Mouse (Mus musculus) ES-CJ7 (cell line): ENCODE results near the gene Pde4b.

Experiments
- DNase-seq: peaks from one replicate; pipeline ENCODE4 v3.0.0; 2011; ENCODE audit warnings: low read depth, low spot score

Gene Pde4b

DNA sequence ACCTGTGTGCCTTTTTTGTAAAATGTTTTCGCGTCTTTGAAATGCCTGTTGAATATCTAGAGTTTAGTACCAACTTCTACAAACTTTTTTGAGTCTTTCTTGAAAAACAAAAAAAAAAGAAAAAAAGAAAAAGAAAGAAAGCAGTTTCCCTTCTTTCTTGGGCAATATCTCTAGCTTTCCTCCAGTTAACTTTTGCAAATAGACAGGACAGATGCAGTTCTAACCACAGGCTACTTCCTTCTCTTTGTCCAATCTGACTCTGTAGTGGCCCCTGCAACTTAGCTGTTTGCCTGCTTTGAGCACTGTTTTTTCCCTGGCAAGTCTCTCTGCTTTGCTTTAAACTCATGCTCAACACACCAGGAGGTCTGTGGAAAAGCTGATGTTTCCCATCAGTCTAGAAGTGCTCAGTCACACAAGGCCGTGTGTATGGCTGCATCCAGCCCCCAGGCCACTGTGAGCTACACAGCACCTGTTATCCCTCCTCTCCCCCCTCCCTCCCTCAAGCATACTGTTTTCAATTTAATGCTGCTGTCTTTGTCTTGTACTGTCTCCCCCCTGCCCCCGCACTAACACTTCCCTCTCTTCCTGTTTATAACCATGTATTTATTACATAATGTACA lies 518.5 kb downstream of the Pde4b start:
- DNase-seq = no peak

DNA sequence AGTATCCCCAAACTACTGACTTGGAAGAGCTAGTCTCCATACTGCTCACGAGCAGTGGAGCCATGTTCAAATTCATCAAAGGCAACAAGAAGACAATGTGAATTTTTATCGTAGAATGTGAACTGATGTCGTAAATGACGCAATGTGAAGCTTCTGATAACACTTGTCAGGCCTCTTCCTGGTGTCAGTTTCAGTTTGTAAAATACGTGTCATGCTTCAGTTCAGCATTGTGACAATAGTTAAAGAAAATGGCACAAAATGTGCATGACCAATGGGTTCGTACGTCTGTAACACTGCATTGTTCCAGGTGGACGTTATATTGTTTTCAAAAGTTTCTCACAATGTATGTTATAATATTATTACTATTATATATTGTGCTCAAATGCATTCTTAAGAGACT lies 519.5 kb downstream of the Pde4b start:
- DNase-seq = no peak

DNA sequence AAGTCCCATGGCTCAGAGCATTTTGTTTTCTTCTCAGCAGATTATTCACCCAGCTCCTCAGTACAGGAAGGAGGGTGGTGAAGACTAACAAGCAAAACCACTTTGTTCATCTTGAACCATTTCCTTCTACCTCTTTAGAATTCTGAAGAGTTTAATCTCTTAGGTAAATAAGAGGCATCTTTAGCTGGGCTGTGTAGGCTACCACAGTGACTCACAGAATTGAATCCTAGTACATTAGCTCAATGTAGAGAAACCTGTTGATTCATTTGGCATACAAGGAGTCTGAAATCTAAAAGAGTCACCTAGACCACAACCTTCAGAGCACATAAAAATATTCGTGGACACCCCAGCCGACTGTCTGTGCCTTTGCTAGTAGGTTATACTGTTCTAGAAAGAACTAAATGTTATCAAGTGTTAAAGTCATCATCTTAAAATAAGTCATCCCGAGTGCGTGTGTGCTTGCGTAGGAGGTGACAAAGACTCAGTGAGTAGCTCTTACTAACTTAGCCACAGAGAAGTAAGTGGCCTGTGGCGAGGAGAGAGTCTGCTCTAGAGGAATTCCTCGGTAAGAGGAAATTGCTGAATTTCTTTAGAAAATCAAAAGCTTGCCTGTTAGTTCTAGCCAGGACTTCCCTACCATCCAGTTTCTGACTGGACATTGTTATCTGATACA lies 520.5 kb downstream of the Pde4b start:
- DNase-seq = no peak

DNA sequence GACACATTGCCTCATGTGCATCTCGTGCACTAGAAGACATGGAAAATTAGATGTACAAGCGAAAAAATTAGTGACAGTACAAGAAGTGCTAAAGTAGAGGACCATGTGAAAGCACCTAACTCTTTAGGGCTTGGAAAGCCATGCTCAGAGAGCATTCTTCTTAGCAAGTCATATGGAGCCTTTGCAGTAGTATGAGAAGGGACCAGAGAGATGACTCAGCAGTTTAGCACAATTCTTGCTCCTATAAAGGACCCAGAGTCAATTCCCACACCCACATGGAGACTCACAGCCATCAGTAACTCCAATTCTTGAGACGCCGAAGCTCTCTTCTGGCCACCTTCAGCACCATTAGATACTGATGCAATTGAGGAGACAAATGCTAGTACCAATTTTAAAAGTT lies 525.3 kb downstream of the Pde4b start:
- DNase-seq = no peak

DNA sequence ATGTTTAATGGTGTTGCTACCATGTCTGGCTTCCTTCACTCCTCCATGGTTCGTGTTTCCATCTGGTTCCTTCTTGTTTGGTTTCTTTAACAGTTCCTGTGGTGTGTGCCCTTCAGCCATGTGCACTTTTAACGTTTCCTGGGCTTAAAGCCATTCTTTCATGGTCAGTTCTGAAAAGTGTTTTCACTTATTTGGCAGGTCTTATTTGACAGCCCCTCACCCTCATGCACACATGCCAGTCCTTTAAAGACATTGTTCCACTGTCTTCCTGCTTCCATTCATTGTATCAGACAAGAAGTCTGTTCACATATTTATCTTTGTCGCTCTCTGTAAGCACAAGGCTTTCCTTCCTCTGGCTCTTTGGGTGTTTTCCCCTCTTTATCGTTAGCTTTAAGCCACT lies 530.4 kb downstream of the Pde4b start:
- no peak for DNase-seq

DNA sequence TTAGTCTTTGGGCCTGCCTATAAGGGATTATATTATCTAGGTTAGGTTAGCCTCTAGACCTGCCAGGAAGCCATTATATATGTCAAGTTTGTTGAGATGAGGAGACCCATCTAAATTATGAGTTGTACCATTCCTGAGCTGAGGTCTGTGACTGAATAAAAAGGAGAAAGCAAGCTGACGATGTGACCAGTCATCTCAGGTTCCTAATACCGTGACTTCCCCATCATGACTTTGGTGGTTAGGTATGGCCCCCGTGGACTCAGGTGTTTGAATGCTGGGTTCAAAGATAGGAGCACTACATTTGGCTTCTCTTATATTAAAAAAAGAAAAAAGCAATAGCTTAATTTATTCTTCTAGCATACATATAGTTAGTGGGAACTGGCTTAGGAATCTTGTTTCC lies 531.3 kb downstream of the Pde4b start:
- DNase-seq = no peak

DNA sequence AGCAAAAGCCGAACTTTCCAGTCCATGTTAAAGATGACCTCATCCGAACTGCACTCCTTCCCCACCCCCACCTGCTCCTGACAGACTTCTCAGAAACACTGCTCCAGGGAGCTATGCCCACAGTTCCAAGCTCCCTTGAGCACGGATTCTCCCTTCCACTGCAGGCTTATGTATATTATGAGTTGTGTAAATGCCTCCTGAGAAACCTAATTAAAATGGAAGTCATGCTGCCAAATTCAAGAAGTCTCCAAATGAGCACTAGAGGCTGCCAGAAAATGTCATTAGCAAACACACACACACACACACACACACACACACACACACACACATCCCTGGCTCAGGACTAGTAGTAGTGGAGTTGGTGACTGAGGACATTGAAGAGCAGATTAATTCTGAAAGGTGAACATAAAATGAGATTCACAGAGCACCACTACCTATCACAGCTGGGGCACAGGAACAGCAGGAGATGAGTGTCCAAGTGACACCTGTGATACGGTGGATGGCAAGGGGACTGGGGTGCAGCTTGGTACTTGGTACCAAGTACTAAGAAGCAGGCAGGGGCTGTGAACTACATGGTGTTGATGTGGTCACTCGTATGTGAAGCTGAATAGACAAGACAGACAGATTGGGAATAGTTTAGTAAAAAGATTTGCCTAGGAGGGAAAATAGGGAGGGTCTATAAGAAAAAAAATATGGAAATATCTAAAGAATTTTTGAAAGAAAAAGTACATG lies 533.0 kb downstream of the Pde4b start:
- DNase-seq = no peak

DNA sequence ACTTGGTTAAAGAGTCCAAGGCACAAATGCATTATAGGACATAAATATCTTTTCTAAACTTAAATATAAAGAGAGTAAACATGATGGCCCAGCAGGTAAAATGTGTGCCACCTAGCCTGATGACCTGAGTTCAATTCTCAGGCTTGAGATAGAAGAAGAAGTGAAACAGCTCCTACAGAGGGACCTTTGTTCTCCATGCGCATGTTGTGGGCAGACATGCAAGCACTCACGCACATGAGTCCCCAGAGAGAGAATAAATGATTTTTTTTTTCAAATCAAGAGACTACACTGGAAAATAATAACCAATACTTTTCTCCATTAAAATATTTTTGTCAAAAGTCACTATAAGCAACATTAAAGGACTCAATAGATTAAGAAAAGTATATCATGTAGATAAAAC lies 533.8 kb downstream of the Pde4b start:
- no peak for DNase-seq

DNA sequence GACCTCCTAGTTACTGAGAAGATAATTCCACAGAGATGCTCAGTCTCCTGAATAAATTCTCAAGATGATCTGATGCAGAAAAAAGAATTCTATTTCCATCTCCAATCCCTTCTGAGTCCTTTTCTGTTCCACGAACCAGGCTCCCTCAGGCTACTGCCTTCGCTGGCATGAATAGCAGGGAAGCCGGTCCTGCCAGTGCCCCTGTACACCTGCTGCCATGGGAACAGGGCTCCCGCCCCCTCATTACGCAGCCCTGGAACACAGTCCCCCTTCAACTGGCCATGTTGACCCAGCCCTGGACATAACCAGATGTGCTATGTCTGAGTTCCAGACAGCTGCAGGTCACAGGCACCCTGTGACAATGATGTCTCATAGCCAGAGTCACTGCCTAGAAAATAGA lies 535.6 kb downstream of the Pde4b start:
- DNase-seq = no peak

DNA sequence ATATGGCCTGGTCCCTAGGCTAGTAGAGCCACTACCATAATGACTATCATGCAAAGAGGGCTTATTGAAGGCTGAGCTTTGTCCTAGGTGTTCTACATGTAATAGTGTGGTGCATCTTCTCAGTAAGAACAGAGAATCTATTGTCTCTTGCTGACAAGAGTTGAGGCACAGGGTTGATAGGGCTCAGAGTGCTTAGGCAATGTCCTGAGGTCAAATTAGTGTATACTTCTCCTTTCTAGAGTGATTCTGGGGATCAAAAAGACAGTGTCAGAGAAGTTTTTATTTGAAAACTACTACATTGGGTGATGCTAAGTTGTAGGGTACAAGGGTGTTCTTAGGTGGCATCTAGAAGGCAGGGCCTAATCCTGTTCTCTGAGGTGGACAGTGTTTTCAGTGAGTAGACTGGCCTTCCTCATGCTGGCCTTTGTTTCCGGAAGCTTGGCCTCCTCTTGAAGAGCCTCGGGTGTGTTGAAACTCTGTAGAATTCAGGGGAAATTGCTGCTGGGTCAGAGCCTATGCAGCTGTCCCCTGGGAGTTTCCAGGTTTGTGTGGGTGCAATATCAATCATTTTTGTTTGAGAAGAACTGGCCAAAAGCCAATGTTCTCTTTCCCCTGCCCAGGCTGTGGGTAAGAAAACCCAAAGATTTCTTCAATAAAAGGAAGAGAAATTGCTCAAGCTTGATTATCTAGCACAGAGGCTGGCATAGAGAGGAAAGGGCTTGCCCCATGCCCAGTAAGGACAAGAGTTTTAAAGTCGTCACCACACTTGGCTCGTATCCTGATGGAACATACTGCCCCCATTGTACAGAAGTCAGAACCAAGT lies 536.7 kb downstream of the Pde4b start:
- DNase-seq = no peak

DNA sequence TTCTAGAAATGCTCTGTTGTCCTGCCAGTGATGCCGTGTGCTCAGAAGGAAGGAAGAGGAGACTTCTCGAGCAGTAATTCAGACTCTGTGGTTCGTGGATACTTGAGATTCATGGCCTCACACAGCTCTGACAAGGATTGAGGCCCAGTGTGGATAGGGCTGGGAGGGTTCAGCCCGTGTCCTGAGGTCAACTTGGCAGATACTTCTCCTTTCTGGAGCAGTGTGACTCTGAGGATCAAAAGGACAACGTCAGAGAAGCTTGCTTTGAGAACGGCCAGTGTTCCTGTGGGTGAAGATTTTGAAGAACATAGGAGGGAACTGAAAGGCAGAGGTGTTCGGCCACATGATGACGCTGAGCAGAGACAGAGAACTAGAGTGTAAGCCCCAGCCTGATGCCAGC lies 537.6 kb downstream of the Pde4b start:
- no peak for DNase-seq

DNA sequence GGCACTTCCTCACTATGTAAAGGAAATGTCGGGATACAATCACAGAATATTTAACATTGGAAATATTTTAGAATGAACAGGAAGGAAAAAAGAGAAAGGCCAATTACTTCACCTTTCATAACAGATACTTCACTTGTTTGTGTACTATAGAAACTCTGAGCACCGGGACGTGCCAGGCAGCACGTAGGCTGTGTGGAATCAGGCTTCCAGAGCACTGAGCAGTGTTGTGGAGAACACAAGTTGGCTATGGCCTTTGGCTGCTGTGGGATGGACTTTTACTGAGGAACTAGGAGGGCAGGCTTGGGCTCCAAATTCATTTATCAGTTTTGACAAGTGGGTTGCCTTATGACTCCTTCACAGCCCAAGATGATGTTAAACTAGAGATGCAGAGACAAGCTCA lies 540.5 kb downstream of the Pde4b start:
- DNase-seq = no peak

DNA sequence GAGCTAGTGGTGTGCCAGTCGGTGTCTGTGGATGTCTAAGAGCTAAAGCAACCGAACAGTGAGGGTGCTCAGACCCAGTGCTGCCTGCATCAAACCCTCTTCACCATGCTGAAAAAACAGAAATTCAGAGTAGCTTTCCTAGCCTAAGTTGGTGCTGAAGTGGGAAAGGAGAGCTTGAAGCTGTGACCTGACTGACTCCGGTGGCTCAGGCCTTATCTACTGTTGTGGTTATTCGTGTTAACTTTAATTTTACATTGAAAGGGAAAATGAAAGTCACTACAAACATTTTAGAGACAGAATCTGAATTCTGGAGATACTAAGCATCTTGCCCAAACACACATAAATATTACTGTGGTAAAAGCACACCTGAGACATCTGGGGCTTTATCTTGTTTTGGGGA lies 542.3 kb downstream of the Pde4b start:
- DNase-seq = no peak

DNA sequence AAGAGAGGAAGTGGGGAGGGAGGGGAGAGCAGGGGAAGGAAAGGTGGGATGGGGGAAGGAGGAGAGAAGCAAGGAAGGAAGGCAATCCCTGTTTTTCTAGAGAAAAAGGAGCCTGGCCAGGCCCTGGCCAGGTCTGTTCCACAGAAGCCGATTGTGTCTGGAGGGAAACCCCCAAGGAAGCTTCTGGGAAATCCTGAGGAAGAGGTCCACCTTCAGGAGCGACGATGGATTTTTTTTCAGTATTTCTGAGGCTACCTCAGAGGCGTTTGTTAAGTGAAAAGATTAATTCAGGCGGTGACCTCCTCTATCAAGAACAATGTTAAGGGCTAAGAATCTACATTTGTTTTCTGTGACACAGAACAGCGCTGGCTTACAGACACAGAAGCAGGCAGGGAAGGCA lies 542.9 kb downstream of the Pde4b start:
- no peak for DNase-seq

DNA sequence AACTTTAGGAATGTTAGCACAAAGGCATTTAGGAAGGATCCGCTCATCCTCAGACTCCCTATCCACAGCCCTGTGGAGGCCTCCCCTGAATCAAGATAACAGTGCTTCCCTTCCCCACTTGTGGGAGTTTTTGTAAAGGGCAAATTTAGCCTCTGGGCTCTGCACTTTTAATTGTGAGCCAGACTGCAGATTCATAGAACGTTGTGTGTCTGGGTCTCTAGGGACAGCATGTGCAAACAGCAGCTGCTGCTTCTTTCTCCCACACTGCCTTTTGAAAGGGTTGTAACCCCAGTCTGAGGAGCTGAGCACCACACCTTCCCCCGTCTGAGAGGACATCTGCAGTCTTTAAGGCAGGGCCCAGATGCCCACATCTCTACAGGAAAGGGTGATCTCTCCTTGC lies 544.3 kb downstream of the Pde4b start:
- DNase-seq = no peak

DNA sequence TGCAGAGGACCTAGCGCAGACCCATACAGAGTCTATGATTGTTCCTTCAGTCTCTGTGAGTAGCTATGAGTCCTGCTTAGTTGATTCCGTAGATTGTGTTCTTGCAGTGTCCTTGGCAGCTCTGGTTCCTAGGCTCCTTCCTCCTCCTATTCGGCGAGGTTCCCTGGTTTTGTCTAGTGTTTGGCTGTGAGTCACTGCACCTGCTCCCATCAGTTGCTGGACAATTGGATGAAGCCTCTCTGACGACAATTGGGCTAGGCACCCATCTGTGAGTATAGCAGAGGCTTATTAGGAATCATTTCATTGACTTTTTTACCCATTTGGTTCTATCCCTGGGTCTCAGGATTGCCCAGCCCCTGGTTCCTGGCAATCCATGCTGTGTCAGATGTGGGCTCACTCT lies 545.9 kb downstream of the Pde4b start:
- no peak for DNase-seq

DNA sequence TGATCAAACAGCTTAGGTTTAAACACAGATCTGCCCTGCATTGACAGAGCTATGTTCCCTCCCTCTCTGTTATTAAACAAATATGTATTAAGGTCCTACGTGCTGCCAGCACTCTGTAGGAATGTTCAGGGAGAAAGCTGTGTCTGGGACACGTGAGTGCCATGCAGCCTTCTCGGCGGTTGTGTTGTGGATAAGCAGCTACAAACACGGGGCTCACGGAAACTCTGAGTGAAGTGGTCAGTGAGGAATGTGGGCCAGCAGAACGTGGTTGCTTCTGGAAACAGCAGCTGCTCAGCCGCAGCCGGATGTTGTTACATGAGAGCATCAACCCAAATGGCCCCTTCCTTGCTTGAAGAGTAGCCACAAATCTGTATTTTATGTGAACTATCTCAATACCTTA lies 547.9 kb downstream of the Pde4b start:
- no peak for DNase-seq

DNA sequence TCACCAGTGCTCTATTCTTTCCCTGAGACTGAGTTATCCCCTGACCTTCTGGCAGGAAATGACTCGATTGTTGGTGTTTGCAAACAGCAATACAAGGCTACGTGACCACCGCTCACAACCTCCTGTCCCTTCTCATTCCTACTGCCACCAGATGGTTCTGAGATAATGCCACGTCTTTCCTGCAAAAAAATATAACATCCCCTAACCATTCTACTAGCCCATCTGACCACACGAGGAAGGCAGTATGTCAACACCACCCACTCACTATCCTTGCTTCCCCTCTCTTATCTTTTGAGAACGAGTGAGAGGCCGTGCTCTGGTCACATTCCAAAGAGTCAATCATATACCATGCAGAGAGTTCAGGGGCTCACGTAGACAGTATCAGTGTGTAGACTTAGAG lies 548.6 kb downstream of the Pde4b start:
- no peak for DNase-seq

DNA sequence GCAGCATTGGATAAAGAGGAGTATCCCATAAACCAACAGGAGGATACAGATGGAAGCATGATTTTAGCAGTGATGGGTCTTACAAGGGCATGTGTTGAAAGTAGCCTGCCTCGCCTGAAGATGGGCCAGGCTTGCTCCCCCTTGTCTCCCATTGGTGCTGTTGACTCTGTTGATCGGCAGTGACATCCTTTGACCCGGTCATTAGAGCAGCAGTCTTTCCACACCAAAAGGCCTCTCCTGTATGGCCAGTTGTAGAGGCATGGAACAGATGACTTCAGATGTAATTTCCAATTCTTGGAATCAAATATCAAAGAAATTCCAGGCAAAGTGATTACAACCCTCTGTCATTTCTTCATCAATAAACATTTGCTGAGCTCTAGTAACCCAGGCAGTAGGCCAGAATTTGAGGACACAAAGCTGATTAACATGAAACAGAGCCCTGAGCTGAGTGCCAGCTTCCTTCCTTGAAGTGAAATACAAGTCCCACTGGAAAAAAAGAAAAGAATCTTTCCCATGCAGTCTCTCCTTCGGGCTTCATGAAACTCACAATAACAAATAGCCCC lies 550.1 kb downstream of the Pde4b start:
- no peak for DNase-seq

DNA sequence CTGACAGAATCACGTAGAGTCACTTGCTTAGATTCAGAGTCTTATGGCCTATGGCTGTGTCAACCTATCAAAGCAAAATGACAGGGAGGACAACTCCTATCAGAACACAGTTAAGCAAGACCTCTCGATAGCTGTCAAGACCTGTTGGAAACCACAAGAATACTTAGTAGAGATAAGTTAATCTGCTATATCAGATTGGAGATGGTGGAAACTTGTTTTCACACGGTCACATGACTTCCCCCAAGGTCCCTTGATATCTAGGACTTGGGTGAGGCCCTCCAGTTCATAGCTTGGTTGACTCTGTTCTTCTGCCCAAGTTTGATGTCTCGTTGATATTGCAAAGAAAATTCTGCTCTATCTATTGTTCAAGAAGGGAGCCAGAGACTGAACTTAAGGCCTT lies 553.6 kb downstream of the Pde4b start:
- no peak for DNase-seq

DNA sequence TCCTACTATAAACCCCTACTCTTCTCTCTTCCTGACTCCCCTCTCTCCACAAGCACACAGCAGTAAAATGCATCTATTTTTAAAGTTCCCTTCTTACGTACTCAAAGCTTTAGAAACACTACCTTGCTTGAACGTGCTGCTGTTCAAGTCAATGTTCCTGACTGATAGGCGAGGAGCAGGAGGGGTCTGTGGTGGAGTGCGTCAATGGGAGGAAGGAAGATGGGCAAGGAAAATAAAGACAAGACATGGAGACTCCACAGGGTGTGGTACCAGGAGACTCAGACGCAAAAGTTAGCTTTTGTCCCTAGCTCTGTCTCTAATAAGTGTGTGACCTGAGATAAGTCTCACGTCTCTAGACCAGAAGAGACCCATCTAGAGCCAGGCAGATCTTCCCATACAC lies 556.7 kb downstream of the Pde4b start:
- no peak for DNase-seq

DNA sequence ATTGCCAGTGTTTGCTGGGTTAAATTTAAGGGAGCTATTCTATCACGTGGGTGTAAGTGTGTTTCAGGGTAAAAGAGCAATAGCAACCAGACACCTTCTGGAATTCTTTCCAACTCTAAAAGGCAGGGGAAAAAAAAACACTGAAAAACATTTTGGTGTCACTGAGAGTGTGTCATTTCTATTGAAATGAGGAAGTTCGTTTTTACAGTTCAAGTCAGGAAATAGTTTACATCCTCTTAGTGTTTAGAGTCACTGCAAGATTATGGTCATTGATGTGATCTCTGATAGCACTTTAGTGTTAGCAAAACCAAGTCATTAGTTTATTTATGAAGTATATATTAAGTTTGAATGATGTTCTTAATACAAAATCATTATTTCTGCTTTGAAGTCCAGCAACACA lies 559.7 kb downstream of the Pde4b start:
- no peak for DNase-seq
